Mouse (Mus musculus): ENCODE measurements around the gene Oip5. TPM values are rescaled to one million over a fixed set of nuclear protein-coding genes. Genes with fewer than 3 reads are reported as not detected.

The Oip5 gene
- 7.5 and 30.5 TPM in 2 replicates for polyA plus RNA-seq (2012; ENCODE audit: low replicate concordance)

GRCm38 (mm10) chr2:119618199-119618982, at the start of gene Oip5, which contains the start of gene Nusap1:
Gene Oip5, minus strand, starts transcription at chr2:119618469.
Gene Nusap1, plus strand, starts transcription at chr2:119618298.

GRCm38 (mm10) chr2:119662220-119663182, 44.2 kb upstream of the Oip5 start, which contains the start of gene Ndufaf1:
Gene Ndufaf1, minus strand, starts transcription at chr2:119662827.

Other genes starting within 250 kb of the Oip5 start
- gene Ino80, start 140.8 kb downstream of the Oip5 start, polyA plus RNA-seq (2012; ENCODE audit: low replicate concordance): 5.3 and 6.5 TPM in 2 replicates
- gene Exd1, start 70.8 kb downstream of the Oip5 start, polyA plus RNA-seq (2012; ENCODE audit: low replicate concordance): 0.02 and 0.26 TPM in 2 replicates
- 7.7 and 12.7 TPM in 2 replicates for gene Chp1, start 70.8 kb downstream of the Oip5 start, polyA plus RNA-seq (2012; ENCODE audit: low replicate concordance)
- 1.7 and 3.2 TPM in 2 replicates for gene Nusap1, start 171 bp downstream of the Oip5 start, polyA plus RNA-seq (2012; ENCODE audit: low replicate concordance)
- 2.2 and 3.8 TPM in 2 replicates for gene Ndufaf1, start 44.4 kb upstream of the Oip5 start, polyA plus RNA-seq (2012; ENCODE audit: low replicate concordance)
- 10.0 and 27.0 TPM in 2 replicates for gene Rtf1, start 56.6 kb upstream of the Oip5 start, polyA plus RNA-seq (2012; ENCODE audit: low replicate concordance)
- 0.60 and 0.65 TPM in 2 replicates for gene Itpka, start 123.9 kb upstream of the Oip5 start, polyA plus RNA-seq (2012; ENCODE audit: low replicate concordance)
- gene Ltk, start 142.0 kb upstream of the Oip5 start, polyA plus RNA-seq (2012; ENCODE audit: low replicate concordance): 1.1 and 1.3 TPM in 2 replicates
- 9.6 and 36.8 TPM in 2 replicates for gene Rpap1, start 169.1 kb upstream of the Oip5 start, polyA plus RNA-seq (2012; ENCODE audit: low replicate concordance)
- gene Tyro3, start 179.3 kb upstream of the Oip5 start, polyA plus RNA-seq (2012; ENCODE audit: low replicate concordance): 0.19 and 0.57 TPM in 2 replicates